Mouse (Mus musculus): Measurements from ENCODE around the gene Tpte. TPM values are rescaled to one million over a fixed set of nuclear protein-coding genes. Genes with fewer than 3 reads are reported as not detected.

The Tpte gene
- polyA plus RNA-seq, 1 experiment, result not detected

- Histone ChIP-seq H3K4me3 (ENCODE audit: insufficient read depth, poor library complexity, severe bottlenecking) (no peak overlapping the region), H3K27me3 (ENCODE audit: control insufficient read depth, insufficient read depth, insufficient read length) (no peaks in the 10 kb centered on the region), H3K36me3 (ENCODE audit: control insufficient read depth, insufficient read depth) (no peaks in the 10 kb centered on the region), H3K79me3 (ENCODE audit: low read depth) (no peaks in the 10 kb centered on the region), H3ac (ENCODE audit: control insufficient read depth, insufficient read length, low read depth) (no peak overlapping the region), H3K79me2 (ENCODE audit: control insufficient read depth, insufficient read depth) (no peaks in the 10 kb centered on the region)
- no peak for TF ChIP-seq CTCF (IDR thresholded peaks at IDR 0.05; ENCODE audit: control insufficient read depth, insufficient read depth, insufficient read length)
- no peak for TF ChIP-seq MAX (IDR thresholded peaks at IDR 0.05)
- no peak for TF ChIP-seq USF1 (IDR thresholded peaks at IDR 0.05; ENCODE audit: low read depth)
- no peak for TF ChIP-seq CEBPB (IDR thresholded peaks at IDR 0.05; ENCODE audit: low read depth)
- no peak for TF ChIP-seq MYOD1 (IDR thresholded peaks at IDR 0.05; ENCODE audit: control insufficient read depth, insufficient read length, low read depth)
- no peak for TF ChIP-seq MYOG (IDR thresholded peaks at IDR 0.05; ENCODE audit: control insufficient read depth, extremely low read depth, insufficient read length)
- TF ChIP-seq FOSL1 (IDR thresholded peaks at IDR 0.05; ENCODE audit: insufficient read depth, low read length, poor library complexity, severe bottlenecking), result no peak
Measured at GRCm38 (mm10) chr8:22399285-22399880, 116.1 kb downstream of the Tpte start.

- Histone ChIP-seq H3K4me3 (ENCODE audit: insufficient read depth, poor library complexity, severe bottlenecking) (no peak overlapping the region), H3K79me2 (ENCODE audit: control insufficient read depth, insufficient read depth) (no peaks in the 10 kb centered on the region), H3ac (ENCODE audit: control insufficient read depth, insufficient read length, low read depth) (no peak overlapping the region), H3K36me3 (ENCODE audit: control insufficient read depth, insufficient read depth) (no peaks in the 10 kb centered on the region), H3K27me3 (ENCODE audit: control insufficient read depth, insufficient read depth, insufficient read length) (no peaks in the 10 kb centered on the region), H3K79me3 (ENCODE audit: low read depth) (no peaks in the 10 kb centered on the region)
- TF ChIP-seq MAX (IDR thresholded peaks at IDR 0.05), result no peak
Measured at GRCm38 (mm10) chr8:22400593-22400992, 117.4 kb downstream of the Tpte start.

- Histone ChIP-seq H3K79me3 (ENCODE audit: low read depth) (no peaks in the 10 kb centered on the region), H3K79me2 (ENCODE audit: control insufficient read depth, insufficient read depth) (no peaks in the 10 kb centered on the region), H3K36me3 (ENCODE audit: control insufficient read depth, insufficient read depth) (no peaks in the 10 kb centered on the region), H3ac (ENCODE audit: control insufficient read depth, insufficient read length, low read depth) (no peak overlapping the region), H3K27me3 (ENCODE audit: control insufficient read depth, insufficient read depth, insufficient read length) (peaks cover 4% of the 10 kb centered on the region), H3K4me3 (ENCODE audit: insufficient read depth, poor library complexity, severe bottlenecking) (no peak overlapping the region)
- TF ChIP-seq FOSL1 (IDR thresholded peaks at IDR 0.05; ENCODE audit: insufficient read depth, low read length, poor library complexity, severe bottlenecking) (no peak), CEBPB (IDR thresholded peaks at IDR 0.05; ENCODE audit: low read depth) (no peak), MYOG (IDR thresholded peaks at IDR 0.05; ENCODE audit: control insufficient read depth, extremely low read depth, insufficient read length) (no peak), MYOD1 (IDR thresholded peaks at IDR 0.05; ENCODE audit: control insufficient read depth, insufficient read length, low read depth) (no peak), USF1 (IDR thresholded peaks at IDR 0.05; ENCODE audit: low read depth) (no peak), MAX (IDR thresholded peaks at IDR 0.05) (no peak), CTCF (IDR thresholded peaks at IDR 0.05; ENCODE audit: control insufficient read depth, insufficient read depth, insufficient read length) (no peak)
Measured at GRCm38 (mm10) chr8:22403235-22403634, 120.0 kb downstream of the Tpte start.

- TF ChIP-seq FOSL1 (IDR thresholded peaks at IDR 0.05; ENCODE audit: insufficient read depth, low read length, poor library complexity, severe bottlenecking) (no peak), CEBPB (IDR thresholded peaks at IDR 0.05; ENCODE audit: low read depth) (peak; percentile 87)
Measured at GRCm38 (mm10) chr8:22405733-22406132, 122.5 kb downstream of the Tpte start.

GRCm38 (mm10) chr8:22410688-22411281 is 127.5 kb downstream of the Tpte start:
- no peak for TF ChIP-seq MYOG (IDR thresholded peaks at IDR 0.05; ENCODE audit: control insufficient read depth, extremely low read depth, insufficient read length)
- TF ChIP-seq FOSL1 (IDR thresholded peaks at IDR 0.05; ENCODE audit: insufficient read depth, low read length, poor library complexity, severe bottlenecking), result no peak
- no peak for TF ChIP-seq CTCF (IDR thresholded peaks at IDR 0.05; ENCODE audit: control insufficient read depth, insufficient read depth, insufficient read length)
- TF ChIP-seq CEBPB (IDR thresholded peaks at IDR 0.05; ENCODE audit: low read depth), result no peak
- TF ChIP-seq MAX (IDR thresholded peaks at IDR 0.05), result no peak
- no peak for TF ChIP-seq MYOD1 (IDR thresholded peaks at IDR 0.05; ENCODE audit: control insufficient read depth, insufficient read length, low read depth)
- no peak for TF ChIP-seq USF1 (IDR thresholded peaks at IDR 0.05; ENCODE audit: low read depth)
- Histone ChIP-seq H3K79me3 (ENCODE audit: low read depth) (peaks cover 13% of the 10 kb centered on the region), H3K27me3 (ENCODE audit: control insufficient read depth, insufficient read depth, insufficient read length) (peaks cover 6% of the 10 kb centered on the region), H3ac (ENCODE audit: control insufficient read depth, insufficient read length, low read depth) (peak overlapping the region; percentile 71), H3K4me3 (ENCODE audit: insufficient read depth, poor library complexity, severe bottlenecking) (peak overlapping the region; percentile 84), H3K36me3 (ENCODE audit: control insufficient read depth, insufficient read depth) (peaks cover 10% of the 10 kb centered on the region), H3K79me2 (ENCODE audit: control insufficient read depth, insufficient read depth) (peaks cover 30% of the 10 kb centered on the region)

More at GRCm38 (mm10) chr8:22405733-22406132, 122.5 kb downstream of the Tpte start:
- no peaks in the 10 kb centered on the region for H3K36me3 ChIP-seq (ENCODE audit: control insufficient read depth, insufficient read depth)
- H3ac ChIP-seq (ENCODE audit: control insufficient read depth, insufficient read length, low read depth), result no peak overlapping the region
- H3K27me3 ChIP-seq (ENCODE audit: control insufficient read depth, insufficient read depth, insufficient read length), result peaks cover 6% of the 10 kb centered on the region
- H3K4me3 ChIP-seq (ENCODE audit: insufficient read depth, poor library complexity, severe bottlenecking), result no peak overlapping the region
- H3K79me2 ChIP-seq (ENCODE audit: control insufficient read depth, insufficient read depth), result no peaks in the 10 kb centered on the region
- H3K79me3 ChIP-seq (ENCODE audit: low read depth), result no peaks in the 10 kb centered on the region

- peaks cover 10% of the 10 kb centered on the region for H3K36me3 ChIP-seq (ENCODE audit: control insufficient read depth, insufficient read depth)
- H3K27me3 ChIP-seq (ENCODE audit: control insufficient read depth, insufficient read depth, insufficient read length), result peaks cover 6% of the 10 kb centered on the region
- H3K79me3 ChIP-seq (ENCODE audit: low read depth), result peaks cover 13% of the 10 kb centered on the region
- peaks cover 30% of the 10 kb centered on the region for H3K79me2 ChIP-seq (ENCODE audit: control insufficient read depth, insufficient read depth)
- peak within 1 kb of the TSS; percentile 73 for H3ac ChIP-seq (ENCODE audit: control insufficient read depth, insufficient read length, low read depth)
- H3K4me3 ChIP-seq (ENCODE audit: insufficient read depth, poor library complexity, severe bottlenecking), result peak within 1 kb of the TSS; percentile 84
- TF ChIP-seq MAX (IDR thresholded peaks at IDR 0.05) (peak; percentile 85), MYOD1 (IDR thresholded peaks at IDR 0.05; ENCODE audit: control insufficient read depth, insufficient read length, low read depth) (peak; percentile 15), USF1 (IDR thresholded peaks at IDR 0.05; ENCODE audit: low read depth) (peak; percentile 17), CTCF (IDR thresholded peaks at IDR 0.05; ENCODE audit: control insufficient read depth, insufficient read depth, insufficient read length) (no peak)
Measured at GRCm38 (mm10) chr8:22411282-22411702, 128.1 kb downstream of the Tpte start, which contains the start of gene Mrps31. TSS of gene Mrps31 (plus strand) at chr8:22411361.

All from C2C12 (cell line).